Mouse (Mus musculus) embryonic facial prominence, embryonic 15.5 days (tissue): ENCODE measurements at regions not wholly inside any gene's neighbourhood (a gene's known extent, or its start where the extent isn't known, plus 50 kb on each side); places are given as distances from the start of the nearest gene placed in this dataset.

Experiments used
- ATAC-seq: fragments of 200-750 bp; cut with Nextera tagmentation; 2 replicates; pipeline ENCODE4 v1.8.0; 2017; ENCODE audit warnings: low read depth, moderate TSS enrichment; ENCODE audit not compliant: insufficient number of reproducible peaks, low FRiP score, low TSS enrichment
- H3K27ac ChIP-seq: fragments of 300-500 bp; sonication (generic); replicated peaks from 2 replicates; pipeline ENCODE4 v1.5.1; 2015; ENCODE audit warnings: mild to moderate bottlenecking, inconsistent platforms
- H3K27me3 ChIP-seq: fragments of 300-500 bp; sonication (generic); 2 replicates; pipeline ENCODE4 v1.6.1; 2015; ENCODE audit warnings: inconsistent platforms
- H3K36me3 ChIP-seq: fragments of 300-500 bp; sonication (generic); 2 replicates; pipeline ENCODE4 v1.6.1; 2015; ENCODE audit warnings: mild to moderate bottlenecking, inconsistent platforms
- H3K4me1 ChIP-seq: fragments of 300-500 bp; sonication (generic); 2 replicates; pipeline ENCODE4 v1.6.1; 2015; ENCODE audit warnings: inconsistent platforms
- H3K4me2 ChIP-seq: fragments of 300-500 bp; sonication (generic); replicated peaks from 2 replicates; pipeline ENCODE4 v1.6.1; 2015; ENCODE audit warnings: mild to moderate bottlenecking, inconsistent platforms
- H3K4me3 ChIP-seq: fragments of 300-500 bp; sonication (generic); replicated peaks from 2 replicates; pipeline ENCODE4 v1.5.1; 2015; ENCODE audit warnings: mild to moderate bottlenecking, inconsistent platforms
- H3K9ac ChIP-seq: fragments of 300-500 bp; sonication (generic); 2 replicates; pipeline ENCODE4 v1.6.1; 2015; ENCODE audit warnings: inconsistent platforms
- H3K9me3 ChIP-seq: fragments of 300-500 bp; sonication (generic); replicated peaks from 2 replicates; pipeline ENCODE4 v1.6.1; 2016; ENCODE audit warnings: inconsistent platforms
- WGBS: fragments of 180-500 bp; shearing (Covaris S2); methylation state at CpG from one replicate; pipeline ENCODE4 v1.1.7; 2015; 5-methylcytosine and 5-hydroxymethylcytosine counted together

DNA sequence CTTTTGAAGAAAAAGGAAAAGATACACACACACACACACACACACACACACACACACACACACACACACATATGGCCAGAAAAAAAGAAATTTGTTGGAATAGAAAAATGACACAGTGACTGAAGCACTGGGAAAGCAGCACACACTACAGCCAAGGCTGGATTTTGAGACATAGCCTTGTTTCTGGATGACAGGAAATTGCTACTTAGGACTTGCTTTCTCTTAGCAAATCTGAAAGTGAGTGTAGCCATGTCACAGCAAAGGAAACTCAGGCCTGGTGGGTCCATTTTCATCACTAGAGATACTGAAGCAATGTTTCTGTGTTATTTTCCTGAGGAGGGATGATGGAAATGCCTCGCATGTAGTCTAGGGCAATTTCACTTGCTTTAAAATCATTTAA lies 271.3 kb upstream of the Gpc5 start:
- Histone ChIP-seq H3K27ac (no peak overlapping the region), H3K36me3 (no peaks in the 10 kb centered on the region), H3K9me3 (no peaks in the 10 kb centered on the region), H3K9ac (no peak overlapping the region), H3K4me2 (no peak overlapping the region), H3K27me3 (no peaks in the 10 kb centered on the region), H3K4me3 (no peak overlapping the region), H3K4me1 (0 out of 2 replicates have a peak, but pooled peaks cover 4% of the 10 kb centered on the region)
- no peak for ATAC-seq
- WGBS = 35% methylated on average over 1 of the region's 1 CpGs

DNA sequence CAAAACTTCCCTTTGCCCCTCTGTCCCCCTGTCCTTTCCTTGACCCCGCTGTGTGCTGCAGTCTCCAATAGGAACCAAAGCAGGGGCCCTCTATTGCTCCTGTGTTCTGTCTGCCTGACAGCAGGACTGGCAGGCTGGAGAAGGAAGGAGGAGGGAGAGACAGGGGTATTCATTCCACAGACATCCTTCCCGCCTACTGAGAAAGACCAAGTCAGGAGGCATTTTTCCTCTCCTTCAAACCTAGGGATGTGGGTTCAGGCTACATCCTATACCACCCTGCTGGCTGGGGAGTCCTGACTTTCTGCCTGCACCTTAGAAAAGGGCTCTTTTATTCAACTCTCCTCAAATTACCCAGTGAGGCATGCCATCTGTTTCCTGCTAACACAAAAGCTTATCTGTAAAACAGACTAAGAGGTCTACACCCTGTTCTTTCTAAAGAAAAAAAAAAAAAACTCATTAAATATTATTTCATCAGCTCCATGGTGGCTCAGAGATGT lies 270.9 kb upstream of the Gpc5 start:
- WGBS = 27% methylated on average over 2 of the region's 2 CpGs
- H3K4me1 ChIP-seq = 0 out of 2 replicates have a peak, but pooled peaks cover 4% of the 10 kb centered on the region
- H3K27ac ChIP-seq = no peak overlapping the region
- H3K36me3 ChIP-seq = no peaks in the 10 kb centered on the region
- no peak overlapping the region for H3K4me2 ChIP-seq
- H3K4me3 ChIP-seq = no peak overlapping the region
- no peak overlapping the region for H3K9ac ChIP-seq
- no peak for ATAC-seq
- no peaks in the 10 kb centered on the region for H3K27me3 ChIP-seq
- no peaks in the 10 kb centered on the region for H3K9me3 ChIP-seq

DNA sequence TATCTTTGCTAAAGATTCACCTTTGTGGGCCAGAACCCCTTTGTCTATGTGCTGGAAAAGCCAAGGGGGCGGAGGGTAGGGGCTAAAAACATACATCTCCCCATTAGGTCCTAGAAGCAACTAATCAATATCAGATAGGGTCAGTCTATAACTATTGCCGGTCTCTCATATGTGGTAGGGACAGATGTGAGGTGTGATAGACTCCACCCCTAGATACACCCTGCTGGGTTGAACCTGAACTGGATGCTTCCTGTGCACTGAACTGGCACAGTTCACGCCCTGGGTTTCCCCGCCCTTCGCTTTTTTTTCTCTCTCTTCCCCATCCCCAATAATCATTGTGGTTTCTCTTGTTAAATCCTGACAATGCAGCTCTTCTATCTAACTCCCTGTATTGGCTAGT lies 270.3 kb upstream of the Gpc5 start:
- no peak overlapping the region for H3K4me3 ChIP-seq
- no peaks in the 10 kb centered on the region for H3K27me3 ChIP-seq
- WGBS = 85% methylated on average over 5 of the region's 5 CpGs
- H3K36me3 ChIP-seq = no peaks in the 10 kb centered on the region
- H3K9ac ChIP-seq = no peak overlapping the region
- 0 out of 2 replicates have a peak, but pooled peaks cover 4% of the 10 kb centered on the region for H3K4me1 ChIP-seq
- H3K27ac ChIP-seq = no peak overlapping the region
- H3K4me2 ChIP-seq = no peak overlapping the region
- H3K9me3 ChIP-seq = no peaks in the 10 kb centered on the region
- ATAC-seq = no peak

DNA sequence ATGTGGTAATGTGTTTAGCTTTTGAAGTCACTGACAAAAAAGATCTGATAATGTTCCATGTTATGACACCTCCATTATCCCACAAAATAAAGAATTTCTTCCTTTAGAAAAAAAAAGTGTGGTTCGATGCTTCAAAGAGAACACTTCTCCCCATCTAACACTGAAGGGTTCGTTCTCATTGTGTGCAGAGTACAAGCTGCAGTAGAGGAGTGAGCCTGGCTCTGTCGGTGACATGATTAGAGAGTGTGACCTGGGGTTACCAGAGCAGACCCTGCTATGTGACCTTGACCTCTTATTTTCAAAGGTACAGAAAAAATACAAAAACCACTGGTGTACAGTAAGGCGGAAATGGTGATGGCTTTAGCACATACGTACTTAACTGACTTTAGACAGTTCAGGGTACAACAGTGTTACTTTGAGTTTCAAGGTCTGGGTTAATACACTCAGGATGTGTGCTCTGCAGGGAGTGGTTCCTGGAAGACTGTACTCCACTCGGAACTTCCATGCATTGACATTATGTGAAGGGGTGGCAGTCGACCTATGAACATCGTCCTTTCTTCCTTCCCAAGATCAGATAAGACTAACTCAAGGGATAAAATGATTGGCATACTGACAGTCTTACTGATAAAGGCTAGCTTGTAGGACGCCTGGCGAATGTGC lies 265.2 kb upstream of the Gpc5 start:
- Histone ChIP-seq H3K4me1 (no peaks in the 10 kb centered on the region), H3K4me2 (no peak overlapping the region), H3K9ac (no peak overlapping the region), H3K27me3 (no peaks in the 10 kb centered on the region), H3K36me3 (no peaks in the 10 kb centered on the region), H3K27ac (no peak overlapping the region), H3K9me3 (no peaks in the 10 kb centered on the region), H3K4me3 (no peak overlapping the region)
- WGBS = 50% methylated on average over 10 of the region's 10 CpGs
- no peak for ATAC-seq

DNA sequence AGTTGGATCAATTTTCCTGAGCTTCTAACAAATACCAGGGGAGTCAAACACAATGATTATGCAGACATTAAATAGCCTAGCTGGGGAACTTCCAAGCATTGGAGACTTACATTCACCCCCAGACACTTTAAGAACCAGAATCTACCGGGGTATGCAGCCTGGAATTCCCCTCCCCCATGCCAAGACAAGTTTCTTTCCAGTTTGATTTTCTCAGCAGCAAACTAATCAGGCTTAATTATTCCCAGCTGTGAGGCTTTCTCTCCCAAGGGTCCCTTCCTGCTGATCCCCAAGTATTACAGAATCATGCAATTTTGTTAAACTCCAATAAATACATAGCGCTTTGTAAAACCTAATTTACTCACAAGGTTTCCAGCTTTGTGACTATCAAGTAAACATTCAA lies 262.7 kb upstream of the Gpc5 start:
- WGBS = 15% methylated on average over 2 of the region's 2 CpGs
- H3K36me3 ChIP-seq = no peaks in the 10 kb centered on the region

DNA sequence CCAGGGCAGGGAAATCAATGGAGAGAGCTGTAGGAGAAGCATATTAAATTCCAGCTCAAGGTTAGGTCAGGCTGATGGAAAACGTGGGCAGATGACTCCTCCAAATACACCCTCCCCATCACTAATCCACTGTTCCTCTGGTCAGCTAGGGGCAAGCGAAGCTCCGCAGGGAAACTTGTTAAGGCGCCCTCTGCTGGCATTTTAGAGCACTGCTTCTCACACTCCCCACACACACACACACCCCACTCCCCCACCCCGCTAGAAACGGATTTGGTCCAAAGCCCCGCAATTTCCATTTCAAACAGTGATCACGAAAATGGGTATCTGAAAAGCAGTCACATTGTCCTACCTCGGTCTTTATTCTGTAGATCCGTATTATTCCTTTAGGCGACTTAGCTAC lies 259.0 kb upstream of the Gpc5 start:
- Histone ChIP-seq H3K9me3 (no peaks in the 10 kb centered on the region), H3K9ac (no peak overlapping the region), H3K36me3 (no peaks in the 10 kb centered on the region), H3K27me3 (no peaks in the 10 kb centered on the region), H3K27ac (no peak overlapping the region), H3K4me3 (no peak overlapping the region), H3K4me2 (no peak overlapping the region), H3K4me1 (peaks cover 5% of the 10 kb centered on the region; the same call in 1 of the 2 replicates)
- no peak for ATAC-seq
- 66% methylated on average over 11 of the region's 11 CpGs for WGBS

More for the DNA sequence above, 262.7 kb upstream of the Gpc5 start:
- Histone ChIP-seq H3K9me3 (no peaks in the 10 kb centered on the region), H3K27ac (no peak overlapping the region), H3K27me3 (no peaks in the 10 kb centered on the region), H3K4me3 (no peak overlapping the region), H3K4me1 (no peaks in the 10 kb centered on the region), H3K9ac (no peak overlapping the region), H3K4me2 (no peak overlapping the region)
- no peak for ATAC-seq

DNA sequence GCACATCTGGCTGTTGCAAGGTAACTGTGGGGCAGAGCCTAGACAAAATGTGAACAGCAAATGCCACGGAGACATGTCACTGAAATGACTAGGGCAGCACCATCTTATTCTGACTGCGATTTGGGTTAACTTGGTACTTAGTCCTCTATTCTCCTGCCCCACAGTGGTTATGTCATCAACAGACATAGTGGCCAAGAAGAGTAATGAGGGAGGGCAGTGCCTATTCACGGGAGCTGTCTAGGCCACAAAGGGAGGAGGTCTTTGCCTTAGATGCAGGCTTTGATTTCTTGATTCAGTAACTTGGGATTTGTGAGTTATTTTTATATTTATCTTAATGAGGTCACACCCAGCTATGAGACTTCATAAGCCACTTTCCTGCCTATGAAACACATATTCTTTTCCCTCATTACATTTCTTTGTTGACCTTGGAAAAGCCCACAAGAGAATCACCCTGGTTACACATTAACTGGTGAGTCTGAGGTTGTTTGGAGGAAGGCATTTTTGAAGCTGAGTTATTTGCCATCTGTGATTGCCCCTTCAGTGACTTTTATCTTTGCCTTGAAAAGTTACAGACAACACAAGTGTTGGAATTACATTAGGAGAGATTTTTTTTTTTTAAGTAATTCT lies 255.2 kb upstream of the Gpc5 start:
- peaks cover 5% of the 10 kb centered on the region; the same call in 1 of the 2 replicates for H3K4me1 ChIP-seq
- no peak overlapping the region for H3K4me3 ChIP-seq
- no peak overlapping the region for H3K4me2 ChIP-seq
- H3K27ac ChIP-seq = no peak overlapping the region
- no peaks in the 10 kb centered on the region for H3K36me3 ChIP-seq
- ATAC-seq = no peak
- no peaks in the 10 kb centered on the region for H3K27me3 ChIP-seq
- 71% methylated on average over 3 of the region's 3 CpGs for WGBS
- H3K9ac ChIP-seq = no peak overlapping the region
- H3K9me3 ChIP-seq = no peaks in the 10 kb centered on the region

DNA sequence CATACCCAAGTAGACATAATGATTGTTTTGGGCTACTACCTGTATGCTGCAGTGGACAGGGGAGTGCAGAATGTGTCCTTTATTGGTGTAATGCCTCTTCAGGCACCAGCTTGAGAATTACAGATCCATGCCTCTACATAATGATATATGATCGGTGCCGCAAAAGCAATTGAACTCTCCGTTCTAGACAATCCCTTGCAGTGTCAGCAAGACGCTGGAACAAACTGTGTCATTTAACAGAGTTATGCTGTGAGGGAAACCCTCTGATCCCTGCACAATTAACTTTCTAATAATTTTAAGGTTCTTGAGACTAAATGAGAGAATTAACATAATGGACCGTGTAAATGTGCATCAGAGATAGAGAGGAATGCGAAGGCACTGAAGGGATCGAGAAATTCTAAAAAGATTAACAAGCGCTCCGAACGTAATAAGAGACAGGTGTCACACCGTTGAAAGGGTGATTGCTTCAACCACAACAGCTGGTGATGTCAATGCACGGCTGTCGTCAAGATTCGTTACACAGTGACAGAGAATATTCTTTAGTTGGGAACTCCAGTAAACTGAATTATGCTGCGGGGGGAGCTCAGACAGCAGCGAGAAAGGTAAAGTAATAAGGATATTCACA lies 254.3 kb upstream of the Gpc5 start:
- no peak for ATAC-seq
- Histone ChIP-seq H3K9ac (no peak overlapping the region), H3K27me3 (no peaks in the 10 kb centered on the region), H3K4me1 (peaks cover 5% of the 10 kb centered on the region; the same call in 1 of the 2 replicates), H3K36me3 (no peaks in the 10 kb centered on the region), H3K4me3 (no peak overlapping the region), H3K27ac (no peak overlapping the region), H3K4me2 (no peak overlapping the region; the same call in 1 of the 2 replicates), H3K9me3 (no peaks in the 10 kb centered on the region)
- WGBS = 19% methylated on average over 16 of the region's 16 CpGs

DNA sequence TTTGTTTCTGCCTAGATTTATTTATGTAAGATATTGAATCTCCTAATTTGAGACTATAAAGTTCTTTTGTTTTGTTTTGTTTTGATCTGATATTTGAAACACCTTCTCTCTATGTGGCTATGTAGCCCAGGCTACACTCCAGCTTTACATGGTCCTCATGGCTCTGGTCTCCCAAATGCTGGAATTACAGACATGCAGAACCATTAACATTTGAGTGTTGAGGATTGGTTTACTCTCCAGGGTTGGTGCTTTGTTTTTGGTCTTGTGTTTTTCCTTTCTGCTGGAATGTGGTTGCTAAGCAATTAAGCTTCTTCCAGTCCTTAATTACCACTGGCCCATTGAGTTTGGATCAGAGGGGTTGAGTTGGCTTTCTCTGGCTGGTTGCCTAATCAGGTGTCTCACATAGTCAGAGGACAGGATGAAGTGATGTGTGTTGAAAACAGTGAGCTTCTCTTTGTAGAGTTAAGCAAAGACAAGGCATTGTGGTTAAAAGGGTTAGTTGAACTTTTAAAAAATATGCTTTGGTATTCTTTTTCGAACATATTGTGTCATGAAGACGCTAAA lies 252.6 kb upstream of the Gpc5 start:
- H3K4me2 ChIP-seq = no peak overlapping the region
- no peaks in the 10 kb centered on the region for H3K9me3 ChIP-seq
- H3K27me3 ChIP-seq = no peaks in the 10 kb centered on the region
- no peaks in the 10 kb centered on the region for H3K36me3 ChIP-seq
- ATAC-seq = no peak
- 56% methylated on average over 2 of the region's 2 CpGs for WGBS
- H3K4me1 ChIP-seq = peaks cover 5% of the 10 kb centered on the region; the same call in 1 of the 2 replicates
- H3K9ac ChIP-seq = no peak overlapping the region
- no peak overlapping the region for H3K27ac ChIP-seq
- no peak overlapping the region for H3K4me3 ChIP-seq

DNA sequence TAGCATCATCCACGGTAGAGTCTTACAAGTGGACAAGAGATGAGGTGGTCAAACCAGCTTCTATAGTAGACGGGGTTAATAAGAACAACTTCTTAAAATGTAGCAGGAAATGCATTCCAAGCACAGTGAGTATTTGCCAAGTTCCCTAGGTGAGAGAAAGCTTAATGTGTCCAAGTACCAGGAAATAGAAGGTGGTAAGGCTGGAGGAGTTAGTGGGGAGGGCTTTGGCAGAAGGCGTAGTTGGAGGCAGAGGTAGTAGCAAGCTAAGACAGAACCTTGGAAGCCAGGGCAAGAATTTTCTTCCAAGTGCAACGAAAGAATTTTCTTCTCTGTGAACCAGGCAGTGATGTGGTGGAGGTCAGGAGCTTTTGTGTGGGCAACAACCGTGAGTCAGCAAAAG lies 251.2 kb upstream of the Gpc5 start:
- H3K9me3 ChIP-seq = no peaks in the 10 kb centered on the region
- no peaks in the 10 kb centered on the region for H3K27me3 ChIP-seq
- H3K4me2 ChIP-seq = no peak overlapping the region
- H3K27ac ChIP-seq = no peak overlapping the region
- no peak overlapping the region for H3K9ac ChIP-seq
- H3K36me3 ChIP-seq = no peaks in the 10 kb centered on the region
- H3K4me3 ChIP-seq = no peak overlapping the region
- ATAC-seq = no peak
- WGBS = 75% methylated on average over 5 of the region's 5 CpGs
- H3K4me1 ChIP-seq = peaks cover 5% of the 10 kb centered on the region; the same call in 1 of the 2 replicates

DNA sequence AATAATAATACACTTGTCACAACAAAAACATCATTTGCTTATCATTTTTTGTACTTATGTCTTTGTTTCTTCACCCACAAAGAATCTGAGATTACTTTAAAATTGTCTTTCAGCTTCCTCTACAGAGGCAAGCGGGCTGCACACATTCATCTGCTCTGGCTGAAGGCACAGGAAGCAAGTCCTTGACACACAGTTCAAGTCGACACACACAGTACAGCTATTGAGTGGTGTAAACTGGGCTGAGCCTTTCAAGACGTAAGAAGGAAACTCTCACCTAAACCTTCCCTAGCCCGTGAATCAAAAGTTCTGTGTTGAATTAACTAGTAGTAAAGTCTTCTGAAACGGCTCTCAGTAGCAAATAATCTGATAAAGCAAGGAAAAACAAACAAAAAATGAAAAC lies 250.5 kb upstream of the Gpc5 start:
- Histone ChIP-seq H3K4me1 (peaks cover 5% of the 10 kb centered on the region; the same call in 1 of the 2 replicates), H3K36me3 (no peaks in the 10 kb centered on the region), H3K27ac (no peak overlapping the region), H3K4me3 (no peak overlapping the region), H3K9ac (no peak overlapping the region), H3K4me2 (no peak overlapping the region), H3K9me3 (no peaks in the 10 kb centered on the region), H3K27me3 (no peaks in the 10 kb centered on the region)
- ATAC-seq = no peak
- WGBS = 45% methylated on average over 5 of the region's 5 CpGs
